Mouse (Mus musculus) midbrain, embryonic 14.5 days (tissue): ENCODE results near the gene Ube2u. TPM values are rescaled to one million over a fixed set of nuclear protein-coding genes. Genes with fewer than 3 reads are reported as not detected.
A peak's percentile ranks its signal among the peaks of the same experiment; 100 is the strongest.

Experiments used
- ATAC-seq: fragments of 200-750 bp; cut with Nextera tagmentation; 2 replicates; pipeline ENCODE4 v1.8.0; 2017; ENCODE audit warnings: moderate number of reproducible peaks, moderate library complexity; ENCODE audit not compliant: low FRiP score, low TSS enrichment
- DNase-seq: peaks from one replicate; pipeline ENCODE4 v3.0.0-alpha.2; 2015
- H3K27ac ChIP-seq: fragments of 300-500 bp; sonication (generic); replicated peaks from 2 replicates; pipeline ENCODE4 v1.5.1; 2014; ENCODE audit warnings: mild to moderate bottlenecking, low read depth, low read length, moderate library complexity
- H3K27me3 ChIP-seq: fragments of 300-500 bp; sonication (generic); 2 replicates; pipeline ENCODE4 v1.6.1; 2014; ENCODE audit warnings: low read length, control low read depth, mixed read lengths; ENCODE audit not compliant: control insufficient read depth, insufficient read depth
- H3K36me3 ChIP-seq: fragments of 300-500 bp; sonication (generic); 2 replicates; pipeline ENCODE4 v1.6.1; 2014; ENCODE audit warnings: low read length, control low read depth; ENCODE audit not compliant: control insufficient read depth, insufficient read depth
- H3K4me1 ChIP-seq: fragments of 300-500 bp; sonication (generic); 2 replicates; pipeline ENCODE4 v1.6.1; 2014; ENCODE audit warnings: mild to moderate bottlenecking, antibody characterized with exemption, low read length, control low read depth; ENCODE audit not compliant: control insufficient read depth, insufficient read depth
- H3K4me2 ChIP-seq: fragments of 300-500 bp; sonication (generic); 2 replicates; pipeline ENCODE4 v1.6.1; 2014; ENCODE audit warnings: mild to moderate bottlenecking, low read length, moderate library complexity
- H3K4me3 ChIP-seq: fragments of 300-500 bp; sonication (generic); replicated peaks from 2 replicates; pipeline ENCODE4 v1.5.1; 2014; ENCODE audit warnings: low read depth, low read length
- H3K9ac ChIP-seq: fragments of 300-500 bp; sonication (generic); replicated peaks from 2 replicates; pipeline ENCODE4 v1.6.1; 2014; ENCODE audit warnings: mild to moderate bottlenecking, low read length, moderate library complexity
- H3K9me3 ChIP-seq: fragments of 300-500 bp; sonication (generic); 2 replicates; pipeline ENCODE4 v1.6.1; 2016; ENCODE audit warnings: low read length, control low read depth, mixed read lengths; ENCODE audit not compliant: control insufficient read depth
- WGBS: fragments of 180-500 bp; shearing (Covaris S2); extraction: QIAGEN DNeasy Blood & Tissue Kit; methylation state at CpG from one replicate; pipeline ENCODE4 v1.1.7; 2014; 5-methylcytosine and 5-hydroxymethylcytosine counted together
- polyA plus RNA-seq: library from polyadenylated mRNA; unstranded; fragments of >200 nt; fragmentation: Nextera tagmentation; extraction: Ambion mirVana; gene quantifications from 2 replicates; pipeline ENCODE4 v1.2.1, GENCODE M21; 2014

The Ube2u gene
- polyA plus RNA-seq, 1 experiment from 2014 or later = 0.36 TPM

DNA sequence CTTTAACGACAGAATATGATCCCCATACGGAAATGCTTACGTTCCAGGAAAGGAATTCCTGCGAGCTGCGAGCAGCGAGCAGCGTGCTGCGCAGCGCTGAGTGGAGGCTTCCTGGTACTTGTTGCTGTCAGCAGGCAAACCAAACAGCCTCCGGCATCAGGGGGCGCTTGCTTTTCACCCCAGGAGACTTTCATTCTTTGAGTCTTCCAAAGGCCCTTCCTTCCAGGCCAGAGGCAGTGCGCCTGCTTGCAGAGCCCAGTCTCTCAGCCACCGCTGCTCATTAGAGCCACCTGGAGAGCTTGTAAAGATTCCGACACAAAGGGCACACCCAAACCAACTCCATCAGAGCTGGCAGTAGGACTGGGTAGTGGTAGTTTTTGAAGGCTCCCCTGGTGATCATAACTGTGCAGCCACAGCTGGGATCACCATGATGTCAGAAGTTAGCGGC, 48.9 kb downstream of the Ube2u start:
- H3K9me3 ChIP-seq = no peaks in the 10 kb centered on the region
- H3K27me3 ChIP-seq = peaks cover 29% of the 10 kb centered on the region; the same call in 1 of the 2 replicates
- ATAC-seq = no peak
- no peak overlapping the region for H3K27ac ChIP-seq
- peak overlapping the region; percentile 46 for H3K4me2 ChIP-seq
- 7% methylated on average over 15 of the region's 15 CpGs for WGBS
- H3K36me3 ChIP-seq = no peaks in the 10 kb centered on the region
- H3K4me1 ChIP-seq = peaks cover 7% of the 10 kb centered on the region; the same call in 1 of the 2 replicates
- no peak overlapping the region; the same call in 1 of the 2 replicates for H3K9ac ChIP-seq
- peak overlapping the region; percentile 15; the same call in 1 of the 2 replicates for H3K4me3 ChIP-seq
- peak; percentile 69 for DNase-seq

DNA sequence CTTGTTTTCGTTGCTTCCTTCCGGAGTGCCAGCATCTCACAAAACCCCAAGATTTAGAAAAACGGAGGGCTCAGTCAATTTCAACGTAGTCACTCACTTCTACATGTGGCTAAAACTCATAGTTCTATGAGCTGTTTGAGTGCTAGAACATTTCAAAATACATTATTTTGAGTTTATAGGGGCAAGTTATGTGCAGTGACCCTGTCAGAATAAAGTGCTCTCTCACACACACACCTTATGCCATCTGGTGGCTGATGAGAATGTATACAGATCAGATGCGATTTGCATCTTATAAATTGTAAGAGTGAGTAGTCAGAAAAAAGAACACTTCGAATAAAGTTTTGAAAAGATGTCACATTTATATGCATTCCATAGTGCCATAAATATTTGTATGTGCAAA, 55.0 kb downstream of the Ube2u start:
- no peak overlapping the region for H3K27ac ChIP-seq
- peak; percentile 71 for DNase-seq
- WGBS = 82% methylated on average over 6 of the region's 6 CpGs

DNA sequence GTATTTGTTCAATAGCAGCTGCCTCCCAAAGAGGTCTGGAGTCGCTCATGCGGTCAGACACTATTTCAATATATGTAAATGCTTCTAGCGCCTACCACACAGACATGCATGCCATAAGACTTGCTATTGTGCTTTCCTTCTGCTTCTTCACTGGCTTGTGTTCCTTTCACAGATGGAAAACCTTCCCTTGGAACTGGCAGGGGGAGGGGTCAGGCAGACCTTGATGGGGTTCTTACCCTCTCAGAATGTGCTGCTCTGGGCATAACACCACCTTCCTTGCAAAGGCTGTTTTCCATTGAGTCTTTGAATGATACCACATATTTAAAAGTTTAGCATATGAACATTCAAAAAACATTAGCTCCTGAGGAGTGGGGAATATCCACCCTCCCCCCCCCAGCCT, 56.3 kb downstream of the Ube2u start:
- Histone ChIP-seq H3K9me3 (no peaks in the 10 kb centered on the region), H3K36me3 (no peaks in the 10 kb centered on the region), H3K4me3 (no peak overlapping the region), H3K27me3 (no peaks in the 10 kb centered on the region), H3K4me1 (no peaks in the 10 kb centered on the region), H3K4me2 (no peak overlapping the region), H3K9ac (no peak overlapping the region), H3K27ac (no peak overlapping the region)
- no peak for ATAC-seq
- DNase-seq = no peak
- WGBS = 28% methylated on average over 3 of the region's 3 CpGs

More for the DNA sequence above, 55.0 kb downstream of the Ube2u start:
- no peak for ATAC-seq
- no peaks in the 10 kb centered on the region for H3K4me1 ChIP-seq
- peaks cover under 1% of the 10 kb centered on the region; the same call in 1 of the 2 replicates for H3K27me3 ChIP-seq
- no peak overlapping the region for H3K4me2 ChIP-seq
- H3K36me3 ChIP-seq = no peaks in the 10 kb centered on the region
- no peak overlapping the region for H3K4me3 ChIP-seq
- H3K9me3 ChIP-seq = no peaks in the 10 kb centered on the region
- H3K9ac ChIP-seq = no peak overlapping the region

DNA sequence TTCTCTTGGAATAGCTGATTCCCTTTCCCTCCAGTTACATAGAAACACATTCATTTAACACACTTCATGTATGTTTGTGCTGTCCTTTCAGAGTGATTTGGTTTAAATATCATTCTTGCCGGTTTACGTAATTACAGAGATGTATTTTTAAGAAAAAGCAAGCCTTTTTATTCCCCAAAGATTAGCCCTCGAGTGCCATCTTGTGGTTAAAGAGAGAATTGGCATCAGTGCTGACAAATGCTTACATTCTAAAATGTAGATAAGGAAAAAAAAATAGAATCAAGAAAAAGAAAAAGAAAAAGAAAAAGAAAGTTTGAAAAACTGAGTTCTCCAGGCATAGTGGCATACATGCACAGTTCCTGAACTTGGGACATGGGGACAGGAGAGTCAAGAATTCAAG, 59.2 kb downstream of the Ube2u start:
- Histone ChIP-seq H3K9me3 (no peaks in the 10 kb centered on the region), H3K36me3 (no peaks in the 10 kb centered on the region), H3K4me3 (no peak overlapping the region), H3K27ac (no peak overlapping the region), H3K4me2 (no peak overlapping the region), H3K4me1 (no peaks in the 10 kb centered on the region), H3K9ac (no peak overlapping the region), H3K27me3 (no peaks in the 10 kb centered on the region)
- 3% methylated on average over 3 of the region's 3 CpGs for WGBS
- no peak for ATAC-seq
- peak; percentile 92 for DNase-seq

DNA sequence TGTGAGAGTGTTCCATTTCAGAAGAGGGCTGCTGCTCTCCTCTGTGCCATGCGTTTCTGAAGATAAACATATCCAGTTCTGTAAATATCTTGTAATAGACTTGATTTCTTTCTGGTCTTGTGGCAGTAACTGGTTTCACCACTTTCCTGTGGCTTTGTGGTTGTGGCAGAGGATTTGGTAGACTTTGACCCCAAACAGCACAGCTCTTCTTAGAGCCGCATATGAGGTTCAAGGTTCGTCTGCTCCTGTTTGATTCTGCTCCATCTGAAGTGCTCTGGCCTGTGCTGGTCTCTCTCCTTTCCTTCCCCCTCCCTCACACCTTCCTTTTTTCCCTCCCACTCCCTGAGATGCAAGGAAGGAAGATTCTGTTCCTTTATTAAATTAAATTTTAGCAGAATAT, 60.8 kb downstream of the Ube2u start:
- no peaks in the 10 kb centered on the region for H3K9me3 ChIP-seq
- WGBS = 86% methylated on average over 3 of the region's 3 CpGs

DNA sequence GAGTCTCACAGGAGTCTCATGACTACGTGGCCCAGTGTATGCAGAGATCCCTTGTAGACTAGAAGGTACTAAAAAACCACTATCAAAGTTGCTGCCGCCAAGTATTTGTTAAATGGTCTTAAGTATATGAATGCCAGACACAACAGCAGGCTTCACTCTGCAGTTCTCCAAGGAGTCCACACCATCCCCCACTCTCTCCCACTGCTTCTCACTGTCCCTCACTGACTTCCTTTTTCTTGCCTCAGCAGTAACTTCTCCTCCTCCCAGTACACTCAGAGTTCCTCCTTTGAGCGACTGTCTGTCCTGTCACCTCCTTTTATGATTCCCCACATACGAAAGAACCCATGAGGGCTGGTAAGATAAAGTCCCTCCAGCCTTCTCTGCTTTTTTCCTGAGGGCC, 69.3 kb downstream of the Ube2u start:
- Histone ChIP-seq H3K9me3 (no peaks in the 10 kb centered on the region), H3K9ac (no peak overlapping the region), H3K27ac (no peak overlapping the region), H3K27me3 (no peaks in the 10 kb centered on the region), H3K4me3 (no peak overlapping the region), H3K36me3 (no peaks in the 10 kb centered on the region), H3K4me2 (no peak overlapping the region), H3K4me1 (no peaks in the 10 kb centered on the region)
- WGBS = 80% methylated on average over 4 of the region's 4 CpGs
- ATAC-seq (no peak), DNase-seq (no peak)

More for the DNA sequence above, 60.8 kb downstream of the Ube2u start:
- Histone ChIP-seq H3K4me2 (no peak overlapping the region), H3K4me1 (no peaks in the 10 kb centered on the region), H3K36me3 (no peaks in the 10 kb centered on the region), H3K27me3 (no peaks in the 10 kb centered on the region), H3K4me3 (no peak overlapping the region), H3K27ac (no peak overlapping the region), H3K9ac (no peak overlapping the region)
- DNase-seq (no peak), ATAC-seq (no peak)

DNA sequence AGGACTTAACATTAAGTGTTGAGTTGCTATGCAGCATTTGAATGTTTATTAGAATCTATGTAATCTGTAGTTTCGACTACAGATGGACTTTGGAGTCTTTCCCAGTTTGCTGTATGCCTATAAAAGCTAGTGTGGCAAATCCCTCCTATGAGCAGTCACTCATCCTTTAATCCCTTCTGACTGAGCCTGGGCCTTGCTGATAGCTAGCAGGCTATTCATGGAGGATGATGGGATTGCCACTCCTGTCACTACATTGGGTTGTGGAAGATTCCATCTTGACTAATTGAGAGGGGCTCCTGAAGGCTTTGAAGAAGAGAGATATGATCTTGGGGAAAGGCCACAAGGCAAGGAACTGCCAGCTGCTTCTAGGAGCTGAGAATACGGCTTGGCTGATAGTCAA, 74.6 kb downstream of the Ube2u start:
- WGBS = 68% methylated on average over 2 of the region's 2 CpGs
- Histone ChIP-seq H3K4me3 (no peak overlapping the region), H3K4me2 (no peak overlapping the region), H3K9me3 (no peaks in the 10 kb centered on the region), H3K27ac (no peak overlapping the region), H3K36me3 (no peaks in the 10 kb centered on the region), H3K27me3 (no peaks in the 10 kb centered on the region), H3K9ac (no peak overlapping the region), H3K4me1 (no peaks in the 10 kb centered on the region)
- ATAC-seq = no peak
- DNase-seq = peak; percentile 58

DNA sequence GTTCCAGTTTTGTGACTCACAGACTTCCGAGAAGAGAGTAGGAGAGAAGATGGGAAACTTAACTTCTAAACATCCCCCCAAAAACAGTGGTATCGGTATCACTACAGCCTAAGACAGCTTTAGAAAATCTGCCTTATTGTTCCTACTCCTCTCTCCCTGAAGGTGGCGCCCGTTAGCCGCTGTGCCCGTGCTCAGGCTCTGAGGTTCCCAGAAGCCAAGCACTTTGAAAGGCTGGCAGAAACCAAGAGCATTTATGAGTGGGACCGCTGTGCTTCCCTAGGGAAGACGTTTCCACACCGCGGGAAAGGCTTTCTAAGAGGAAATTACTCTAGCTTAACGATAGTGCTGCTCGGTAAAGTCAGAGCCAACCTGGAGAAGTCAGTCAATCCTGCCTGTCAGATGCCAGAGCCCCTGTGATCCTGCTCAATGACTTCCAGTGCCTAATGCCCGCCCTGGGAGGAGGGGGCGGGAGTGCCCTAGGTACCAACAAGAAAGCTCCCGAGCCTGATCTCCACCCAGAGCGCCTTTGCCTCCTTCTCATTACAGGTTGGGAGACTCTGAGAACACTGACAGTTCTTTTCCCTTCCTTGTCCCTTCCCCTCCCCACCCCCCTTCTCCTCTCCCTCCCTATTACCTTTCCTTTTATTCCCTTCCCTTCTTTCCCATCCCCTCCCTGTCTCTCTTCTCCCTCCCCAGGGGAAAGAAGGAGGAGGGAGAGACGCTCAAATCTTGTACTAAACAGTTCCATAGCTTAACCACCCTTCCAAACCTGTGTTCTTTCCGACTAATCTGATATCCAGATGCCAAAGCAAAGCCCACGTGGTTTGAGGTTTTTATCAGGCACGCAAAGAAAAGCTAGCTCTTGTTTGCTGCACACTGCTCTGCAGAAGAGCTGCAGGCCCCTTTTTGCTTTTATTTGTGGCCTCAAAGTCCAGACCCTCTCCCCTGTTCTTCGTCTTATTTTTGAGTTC, 109.9 kb downstream of the Ube2u start:
- H3K36me3 ChIP-seq = no peaks in the 10 kb centered on the region
- H3K4me1 ChIP-seq = peaks cover 10% of the 10 kb centered on the region
- no peaks in the 10 kb centered on the region for H3K27me3 ChIP-seq
- H3K27ac ChIP-seq = peak overlapping the region; percentile 74
- peak; percentile 95 for DNase-seq
- peak overlapping the region; percentile 39 for H3K4me3 ChIP-seq
- H3K9ac ChIP-seq = no peak overlapping the region; the same call in 1 of the 2 replicates
- ATAC-seq = peak; percentile 83
- no peaks in the 10 kb centered on the region for H3K9me3 ChIP-seq
- WGBS = 3% methylated on average over 21 of the region's 21 CpGs
- H3K4me2 ChIP-seq = peak overlapping the region; percentile 72

DNA sequence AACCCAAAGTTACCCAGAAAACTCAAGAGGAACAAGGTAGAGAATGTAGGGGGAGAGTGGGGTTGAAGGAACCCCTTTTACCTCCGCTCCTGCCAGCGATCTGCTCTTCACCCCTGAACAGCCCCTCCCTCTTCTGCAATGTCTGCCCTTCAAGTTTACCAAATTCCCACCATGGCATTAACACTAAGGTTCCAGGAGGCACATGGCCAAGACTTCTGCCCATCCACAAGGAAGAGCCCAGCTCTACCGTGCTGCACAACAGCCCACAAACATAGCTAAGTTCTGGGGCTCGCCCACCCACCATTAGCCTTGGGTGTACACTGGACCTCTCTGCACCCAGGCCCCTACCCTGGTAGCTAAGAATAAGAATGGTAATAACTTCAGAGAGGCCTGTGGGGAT, 117.1 kb downstream of the Ube2u start:
- no peak for ATAC-seq
- H3K9ac ChIP-seq = no peak overlapping the region
- peaks cover 9% of the 10 kb centered on the region; the same call in 1 of the 2 replicates for H3K4me1 ChIP-seq
- no peak overlapping the region for H3K27ac ChIP-seq
- 91% methylated on average over 4 of the region's 4 CpGs for WGBS
- H3K9me3 ChIP-seq = no peaks in the 10 kb centered on the region
- no peaks in the 10 kb centered on the region for H3K36me3 ChIP-seq
- H3K27me3 ChIP-seq = no peaks in the 10 kb centered on the region
- H3K4me3 ChIP-seq = no peak overlapping the region
- no peak for DNase-seq
- H3K4me2 ChIP-seq = no peak overlapping the region
